Mouse (Mus musculus) adrenal gland, adult 2 months (tissue): Measurements from ENCODE around the gene Zbtb7b. TPM values are rescaled to one million over a fixed set of nuclear protein-coding genes. Genes with fewer than 3 reads are reported as not detected.

Experiments used
- DNase-seq: peaks from one replicate; pipeline ENCODE4 v3.0.0; 2021
- polyA plus RNA-seq: library from polyadenylated mRNA; depleted of rRNA; stranded (reverse); fragments of >200 nt; gene quantifications from 2 replicates; pipeline ENCODE4 v1.2.3, GENCODE M21; 2012
- total RNA-seq, 2 experiments: library from RNA; stranded (reverse); gene quantifications; 2 replicates each; pipeline ENCODE4 v1.2.3; 2021

Gene Zbtb7b
- total and polyA plus RNA-seq, 3 experiments: 84.0 to 121 (median 102) TPM

- DNase-seq: no peak
Measured at GRCm38 (mm10) chr3:89365486-89366414, 28.8 kb downstream of the Zbtb7b start.

DNA sequence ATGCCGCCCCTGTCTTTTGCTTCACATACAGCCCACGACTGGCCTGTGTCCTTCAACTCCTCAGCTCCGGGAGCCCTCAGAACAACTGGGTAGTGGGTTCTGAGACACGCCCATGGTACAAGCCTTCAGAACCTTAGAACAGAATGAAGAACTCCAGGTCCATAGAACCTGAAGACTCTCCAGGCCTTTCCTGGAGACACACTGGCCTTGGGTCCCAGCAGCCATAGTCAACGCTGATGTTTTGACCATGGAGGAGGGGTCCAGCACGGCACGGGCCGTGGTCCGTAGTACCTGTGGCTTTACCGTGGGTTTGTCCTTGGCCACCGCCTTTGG lies 29.5 kb downstream of the Zbtb7b start, which contains the start of gene Dcst1:
Gene Dcst1, minus strand, starts transcription at position 101 of the 333 bp plus-strand sequence.
- no peak for DNase-seq

GRCm38 (mm10) chr3:89364631-89365030 lies 29.9 kb downstream of the Zbtb7b start:
- no peak for DNase-seq

DNA sequence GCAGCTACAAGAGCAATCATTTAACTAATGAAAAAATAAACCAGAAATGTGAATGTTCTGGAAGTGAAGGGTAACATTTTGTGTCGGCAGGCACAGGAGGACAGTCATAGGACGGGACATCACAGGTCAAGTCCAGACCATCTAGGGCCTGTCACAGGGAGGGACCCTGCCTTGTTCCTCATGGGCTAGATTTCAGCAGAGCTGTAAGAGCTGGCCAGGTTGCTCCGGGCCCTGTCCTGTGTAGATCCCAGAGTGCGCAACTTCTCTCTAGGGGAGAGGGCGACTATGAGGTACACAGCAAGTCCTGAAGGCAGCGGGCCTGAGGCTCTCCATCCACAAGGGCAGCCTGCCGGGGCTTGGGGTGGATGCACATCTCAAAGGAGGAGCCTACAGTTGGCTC lies 32.9 kb downstream of the Zbtb7b start, which contains the start of gene Dcst2:
Gene Dcst2, plus strand, starts transcription at position 301 of the 400 bp plus-strand sequence.
- no peak for DNase-seq

GRCm38 (mm10) chr3:89360237-89360636 lies 34.3 kb downstream of the Zbtb7b start:
- DNase-seq: no peak

- no peak for DNase-seq
Measured at GRCm38 (mm10) chr3:89359630-89360029, 34.9 kb downstream of the Zbtb7b start.

GRCm38 (mm10) chr3:89356029-89356428 lies 38.5 kb downstream of the Zbtb7b start:
- DNase-seq: no peak

DNA sequence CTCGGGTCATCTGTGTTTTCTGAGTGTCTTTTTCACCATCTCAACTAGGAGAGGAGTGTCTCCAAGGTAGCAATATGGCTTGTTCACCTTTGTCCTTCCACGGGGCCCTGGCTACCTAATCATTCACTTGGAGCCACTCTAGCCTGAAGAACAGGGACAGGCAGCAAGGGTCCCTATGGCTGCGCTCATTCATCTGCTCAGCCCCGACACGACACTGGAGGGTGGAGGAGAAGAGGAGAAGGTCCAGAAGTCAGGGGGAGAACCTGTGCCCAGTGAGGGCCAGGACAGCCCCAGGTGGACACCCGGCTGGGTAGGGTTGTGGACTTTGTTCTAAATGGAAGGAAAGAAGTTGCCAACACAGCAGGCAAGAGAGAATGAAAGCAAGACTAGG lies 39.1 kb downstream of the Zbtb7b start:
- no peak for DNase-seq

DNA sequence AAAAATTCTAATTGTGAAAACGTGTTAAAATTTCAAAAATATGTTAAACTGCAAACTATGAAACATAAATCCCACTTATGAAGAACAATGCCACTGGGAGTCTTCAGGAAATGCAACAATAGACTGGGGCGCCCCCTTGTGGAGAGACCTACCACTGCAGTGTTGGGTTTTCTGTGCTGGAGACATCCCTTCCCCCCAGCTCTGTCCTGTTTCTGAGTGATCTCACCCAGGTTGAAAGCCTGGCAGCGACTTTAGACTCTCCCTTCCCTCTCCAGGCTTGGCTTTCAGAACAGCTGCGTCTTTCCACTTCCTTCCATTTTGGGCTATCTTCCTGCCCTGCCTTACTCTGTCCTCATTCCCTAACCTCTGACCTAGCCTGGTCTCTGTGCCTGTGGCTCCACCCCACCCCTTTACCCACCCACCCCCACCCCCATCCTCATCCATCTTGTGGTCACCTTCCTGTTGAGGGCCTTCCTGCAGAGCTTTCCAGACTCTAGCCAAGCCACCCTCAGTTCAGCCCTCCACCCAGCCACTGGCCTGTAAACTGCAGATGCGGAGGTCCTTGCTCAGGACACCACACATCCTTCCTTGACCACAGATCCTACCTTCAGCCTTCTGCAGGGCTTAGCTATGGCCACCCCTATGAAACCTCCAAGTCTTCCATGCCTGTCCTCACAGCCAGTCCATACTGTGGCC lies 39.6 kb downstream of the Zbtb7b start:
- peak; percentile 89 for DNase-seq

- no peak for DNase-seq
Measured at GRCm38 (mm10) chr3:89351271-89351670, 43.3 kb downstream of the Zbtb7b start.

GRCm38 (mm10) chr3:89349869-89350501 lies 44.6 kb downstream of the Zbtb7b start, which contains the start of gene Adam15:
Adam15 (minus strand) TSS chr3:89349996.
- peak; percentile 97 for DNase-seq

DNA sequence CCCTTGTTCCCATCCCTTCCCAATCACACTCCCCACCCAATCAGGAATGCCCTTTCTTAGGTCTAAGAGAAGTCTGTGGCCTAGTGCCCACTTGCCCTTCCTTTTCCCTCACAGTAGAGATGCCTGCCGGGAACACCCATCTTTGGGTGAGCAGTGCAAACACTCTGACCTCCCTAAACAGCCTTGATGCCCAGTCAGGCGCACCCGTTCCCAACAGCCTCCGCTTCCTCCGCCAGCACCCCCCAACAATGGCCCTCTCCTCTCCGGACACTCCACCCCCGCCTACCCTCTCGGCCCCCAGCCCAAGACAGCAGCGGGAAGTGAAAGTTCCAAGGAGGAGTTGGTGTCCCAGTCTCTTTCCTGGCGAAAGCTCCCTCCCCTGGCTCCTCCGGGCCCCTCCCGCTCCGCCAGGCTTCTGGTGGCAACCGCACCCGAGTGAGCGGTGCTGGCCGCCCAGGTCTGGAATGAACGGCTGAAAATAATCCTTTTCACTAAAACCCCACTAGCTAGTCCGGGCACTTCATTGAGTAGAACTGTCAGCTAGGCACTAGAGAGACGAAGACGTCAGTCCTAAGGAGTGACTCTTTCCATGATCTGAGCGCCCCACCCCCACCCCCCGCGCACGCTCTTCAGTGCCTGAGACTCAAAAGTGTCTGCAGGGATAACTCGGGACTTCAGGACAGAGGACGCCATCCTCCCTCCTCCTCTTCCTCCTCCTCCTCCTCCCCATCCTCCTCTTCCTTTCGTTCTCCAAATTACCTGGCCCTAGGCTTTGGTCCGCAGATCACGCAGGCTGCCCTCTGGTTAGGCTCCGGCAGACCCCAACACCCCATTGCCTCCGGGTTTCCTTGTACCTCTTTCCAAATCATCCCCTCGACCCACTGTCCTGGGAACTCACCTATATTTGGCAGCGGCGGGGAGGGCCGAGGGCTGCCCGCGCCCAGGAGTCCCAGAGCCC lies 45.4 kb downstream of the Zbtb7b start:
- DNase-seq: peak; percentile 78

GRCm38 (mm10) chr3:89347916-89348315 lies 46.7 kb downstream of the Zbtb7b start:
- peak; percentile 26 for DNase-seq

GRCm38 (mm10) chr3:89346815-89347540 lies 47.6 kb downstream of the Zbtb7b start:
- no peak for DNase-seq

DNA sequence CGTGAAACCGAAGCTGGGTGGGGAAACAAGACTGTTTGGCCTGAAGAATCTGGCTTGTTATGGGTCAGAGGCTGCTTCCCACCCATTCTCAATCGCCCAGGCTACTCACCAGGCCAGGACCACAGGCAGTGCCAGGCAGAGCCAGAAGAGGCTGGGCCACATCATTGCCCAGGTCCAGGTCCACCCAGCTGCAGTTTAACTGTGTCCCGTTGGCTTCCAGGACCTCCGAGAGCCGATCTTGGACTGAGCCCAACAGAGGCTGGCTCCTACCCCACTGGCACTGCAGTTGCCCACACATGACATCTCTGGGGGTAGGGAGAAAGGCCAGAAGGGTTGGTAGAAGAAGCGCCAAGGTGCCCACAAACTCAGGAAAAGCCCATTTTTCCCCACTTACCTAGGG lies 51.3 kb downstream of the Zbtb7b start:
- no peak for DNase-seq

GRCm38 (mm10) chr3:89341794-89342193 lies 52.8 kb downstream of the Zbtb7b start:
- no peak for DNase-seq

DNA sequence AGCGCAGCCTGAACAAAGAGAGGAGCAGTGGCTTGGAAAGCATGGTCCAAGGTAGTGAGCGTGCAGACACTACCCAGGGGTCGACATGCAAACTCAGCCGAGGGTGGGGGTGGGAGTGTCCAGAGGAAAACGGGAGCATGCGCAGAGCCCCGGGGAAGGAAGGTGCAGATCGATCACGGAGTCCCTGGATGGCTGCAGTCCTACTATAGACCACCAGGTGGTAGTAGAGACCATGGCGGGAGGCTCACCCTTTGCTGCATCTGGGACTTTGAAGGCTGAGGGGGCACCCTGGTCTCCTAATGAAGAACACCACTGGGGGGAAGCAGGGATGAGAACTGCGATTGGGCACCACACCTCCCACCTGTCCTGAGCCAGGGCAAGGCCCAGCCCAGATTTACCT lies 54.1 kb downstream of the Zbtb7b start:
- DNase-seq: peak; percentile 73

GRCm38 (mm10) chr3:89339416-89339815 lies 55.2 kb downstream of the Zbtb7b start:
- peak; percentile 57 for DNase-seq

GRCm38 (mm10) chr3:89337721-89338578 lies 56.6 kb downstream of the Zbtb7b start, which contains the start of gene Efna4:
Efna4 (minus strand) TSS chr3:89338028.
- peak; percentile 66 for DNase-seq
